ENCODE assay signal across 8 mouse cellular contexts in the genomic region with DNA sequence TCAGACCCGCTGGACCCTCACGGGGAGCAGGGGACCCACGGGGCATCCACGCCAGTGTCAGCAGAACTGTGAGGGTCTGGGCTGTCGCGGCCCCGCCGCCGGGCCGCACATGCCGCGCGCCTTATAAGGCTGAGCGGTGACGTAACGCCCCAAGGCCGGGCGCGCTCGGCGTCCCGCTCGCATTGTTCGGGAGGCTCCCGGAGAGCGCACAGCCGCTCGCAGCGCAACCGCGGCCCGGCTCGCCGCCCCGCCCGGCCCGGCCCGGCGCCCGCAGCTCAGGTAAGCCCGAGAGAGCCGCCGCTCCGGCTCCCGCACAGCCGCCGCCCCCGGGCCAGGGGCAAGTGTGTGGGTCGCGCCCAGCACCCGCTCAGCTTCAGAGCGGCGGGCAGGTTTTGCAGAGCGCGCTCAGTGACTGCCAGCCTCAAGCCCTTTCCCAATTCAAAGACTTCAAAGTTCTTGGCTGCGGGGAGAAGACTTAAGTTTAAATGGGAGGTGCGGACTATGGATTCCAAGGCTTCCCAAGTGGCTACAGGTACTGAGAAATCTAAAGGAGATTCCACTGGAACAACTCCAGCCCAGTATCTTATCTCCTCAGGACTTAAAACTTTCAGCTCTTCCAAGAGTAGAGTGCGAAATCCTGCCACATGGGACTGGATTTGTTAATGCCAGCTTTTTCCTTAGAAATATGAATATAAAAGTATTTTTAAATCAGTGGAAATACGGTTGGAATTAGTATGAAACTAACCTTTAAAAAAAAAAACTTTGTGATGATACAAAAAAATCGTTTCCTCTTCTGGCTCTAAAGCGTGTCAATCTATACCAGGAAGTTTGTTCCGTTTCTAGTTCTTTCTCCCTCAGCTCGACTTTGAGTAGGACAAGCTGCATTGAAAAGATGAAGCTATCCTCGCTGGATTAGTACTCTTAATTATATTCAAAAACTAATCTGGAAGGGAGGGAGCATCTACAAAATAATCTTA. TPM values are rescaled to one million over a fixed set of nuclear protein-coding genes. Genes with fewer than 3 reads are reported as not detected.
DNase-seq lines count a peak whose midpoint lies in the region; ATAC-seq and TF ChIP-seq lines count a peak whose summit lies in the region.

No protein-coding gene starts in this region.

- no peaks in the 10 kb centered on the region for H3K36me3 ChIP-seq in heart, embryonic 15.5 days
- H3K36me3 ChIP-seq in liver, postnatal 0 days (replicated peaks; ENCODE audit: insufficient read depth, low read length), result no peaks in the 10 kb centered on the region
- no peaks in the 10 kb centered on the region for H3K36me3 ChIP-seq in neural tube, embryonic 12.5 days
- no peaks in the 10 kb centered on the region for H3K36me3 ChIP-seq in testis, adult 2 months (ENCODE audit: control insufficient read depth, insufficient read depth, low read length)

- no peaks in the 10 kb centered on the region for H3K27me3 ChIP-seq in heart, embryonic 15.5 days
- H3K27me3 ChIP-seq in liver, postnatal 0 days (ENCODE audit: insufficient read depth, low read length), result no peaks in the 10 kb centered on the region
- no peaks in the 10 kb centered on the region for H3K27me3 ChIP-seq in neural tube, embryonic 12.5 days (replicated peaks)
- no peaks in the 10 kb centered on the region for H3K27me3 ChIP-seq in testis, adult 2 months (ENCODE audit: control insufficient read depth, insufficient read depth, low read length)

- peak; percentile 76 to 82 for DNase-seq in B cell, adult 2 months
- peak; percentile 87 for DNase-seq in adrenal gland, postnatal 10 days
- peak; percentile 90 for DNase-seq in kidney, postnatal 10 days
- DNase-seq in liver, postnatal 0 days, result peak; percentile 69

- peak overlapping the region; percentile 99 for H3K4me3 ChIP-seq in embryonic fibroblast, embryonic 13.5 days (ENCODE audit: insufficient read depth, low read length)
- peak overlapping the region; percentile 72 for H3K4me3 ChIP-seq in heart, embryonic 15.5 days
- peak overlapping the region; percentile 53 for H3K4me3 ChIP-seq in liver, postnatal 0 days (ENCODE audit: low read depth, low read length)
- peak overlapping the region; percentile 69 for H3K4me3 ChIP-seq in neural tube, embryonic 12.5 days
- peak overlapping the region; percentile 93 for H3K4me3 ChIP-seq in testis, adult 2 months (ENCODE audit: control insufficient read depth, low read depth, low read length)

- peak; percentile 82 for TF ChIP-seq POLR2A in embryonic fibroblast, embryonic 13.5 days (IDR thresholded peaks at IDR 0.05; ENCODE audit: low read depth, low read length)
- peak; percentile 54; the same call in 1 of the 2 replicates for TF ChIP-seq POLR2A in testis, adult 2 months (IDR thresholded peaks at IDR 0.05; ENCODE audit: control insufficient read depth, low read depth, low read length)

- ATAC-seq in heart, embryonic 15.5 days (replicated peaks; ENCODE audit: insufficient number of reproducible peaks, insufficient read depth, low FRiP score, low read depth), result peak; percentile 94
- ATAC-seq in liver, postnatal 0 days, result peak; percentile 78
- ATAC-seq in neural tube, embryonic 12.5 days (ENCODE audit: low FRiP score, low read depth), result peak; percentile 98

- TF ChIP-seq EP300 in liver, postnatal 0 days (IDR thresholded peaks at IDR 0.05; ENCODE audit: low read depth), result no peak

- peak overlapping the region; percentile 90 for H3K4me2 ChIP-seq in heart, embryonic 15.5 days
- H3K4me2 ChIP-seq in liver, postnatal 0 days (ENCODE audit: low read depth, low read length), result peak overlapping the region; percentile 71
- H3K4me2 ChIP-seq in neural tube, embryonic 12.5 days (replicated peaks), result peak overlapping the region; percentile 83

- TF ChIP-seq CTCF in embryonic fibroblast, embryonic 13.5 days (IDR thresholded peaks at IDR 0.05; ENCODE audit: borderline replicate concordance, insufficient read depth, low read length), result no peak
- TF ChIP-seq CTCF in liver, postnatal 0 days (IDR thresholded peaks at IDR 0.05; ENCODE audit: low read depth), result no peak
- TF ChIP-seq CTCF in testis, adult 2 months (IDR thresholded peaks at IDR 0.05; ENCODE audit: control insufficient read depth, insufficient read depth, insufficient replicate concordance, low read depth, low read length), result no peak

- H3K27ac ChIP-seq in embryonic fibroblast, embryonic 13.5 days (ENCODE audit: insufficient read depth, low read length), result peak overlapping the region; percentile 93
- H3K27ac ChIP-seq in heart, embryonic 15.5 days, result peak overlapping the region; percentile 75
- peak overlapping the region; percentile 66 for H3K27ac ChIP-seq in liver, postnatal 0 days (ENCODE audit: low read depth)
- H3K27ac ChIP-seq in neural tube, embryonic 12.5 days, result no peak overlapping the region
- H3K27ac ChIP-seq in testis, adult 2 months (ENCODE audit: control insufficient read depth, insufficient read depth, low read depth, low read length), result peak overlapping the region; percentile 91

- H3K9me3 ChIP-seq in heart, embryonic 15.5 days (replicated peaks), result no peaks in the 10 kb centered on the region
- H3K9me3 ChIP-seq in liver, postnatal 0 days (ENCODE audit: low read length), result no peaks in the 10 kb centered on the region
- no peaks in the 10 kb centered on the region for H3K9me3 ChIP-seq in neural tube, embryonic 12.5 days

- H3K4me1 ChIP-seq in embryonic fibroblast, embryonic 13.5 days (ENCODE audit: control insufficient read depth, insufficient read depth, low read length), result peaks cover 19% of the 10 kb centered on the region
- H3K4me1 ChIP-seq in heart, embryonic 15.5 days (replicated peaks), result peaks cover 30% of the 10 kb centered on the region
- 0 out of 2 replicates have a peak, but pooled peaks cover 5% of the 10 kb centered on the region for H3K4me1 ChIP-seq in liver, postnatal 0 days (ENCODE audit: insufficient read depth)
- H3K4me1 ChIP-seq in neural tube, embryonic 12.5 days, result no peaks in the 10 kb centered on the region
- peaks cover 5% of the 10 kb centered on the region for H3K4me1 ChIP-seq in testis, adult 2 months (ENCODE audit: control insufficient read depth, insufficient read depth, low read length)

- peak overlapping the region; percentile 77 for H3K9ac ChIP-seq in heart, embryonic 15.5 days
- peak overlapping the region; percentile 65 for H3K9ac ChIP-seq in liver, postnatal 0 days (replicated peaks)
- peak overlapping the region; percentile 86 for H3K9ac ChIP-seq in neural tube, embryonic 12.5 days

- WGBS in heart, embryonic 15.5 days, result under 1% methylated on average over 54 of the region's 64 CpGs
- WGBS in liver, postnatal 0 days (ENCODE audit: insufficient replicate concordance), result under 1% methylated on average over 48 of the region's 64 CpGs
- 2% methylated on average over 64 of the region's 64 CpGs for WGBS in neural tube, embryonic 12.5 days

RNA-seq across cellular contexts. Expression of a gene that starts 57.3 kb away (rescaled TPM):
- 10 to 100 TPM; 18.8 to 21.8 TPM for total RNA-seq in adrenal gland, postnatal 10 days (2021)
- 6.3 and 9.0 TPM in 2 replicates for polyA plus RNA-seq in embryonic fibroblast, embryonic 13.5 days (2011; ENCODE audit: insufficient read length, low read depth, missing spikeins)
- polyA plus RNA-seq in heart, embryonic 15.5 days (2015; fragmentation: Nextera tagmentation; extraction: Ambion mirVana), result 33.8 and 35.4 TPM in 2 replicates
- 16.7 and 19.1 TPM in 2 replicates for polyA plus RNA-seq in liver, postnatal 0 days (2015; fragmentation: Nextera tagmentation; extraction: Ambion mirVana)
- 37.9 and 43.7 TPM in 2 replicates for polyA plus RNA-seq in neural tube, embryonic 12.5 days (2016; fragmentation: Nextera tagmentation; extraction: Ambion mirVana)
- 43.0 and 45.3 TPM in 2 replicates for polyA plus RNA-seq in testis, adult 2 months (2012; rRNA removed)
